Mouse (Mus musculus) embryonic facial prominence, embryonic 12.5 days (tissue): ENCODE measurements around the gene Pigc. TPM values are rescaled to one million over a fixed set of nuclear protein-coding genes. Genes with fewer than 3 reads are reported as not detected.

Experiments used
- ATAC-seq: fragments of 200-750 bp; cut with Nextera tagmentation; 2 replicates; pipeline ENCODE4 v1.8.0; 2017; ENCODE audit not compliant: insufficient number of reproducible peaks, insufficient read depth, low FRiP score, low TSS enrichment
- H3K27ac ChIP-seq: fragments of 300-500 bp; sonication (generic); 2 replicates; pipeline ENCODE4 v1.5.1; 2016; ENCODE audit warnings: mild to moderate bottlenecking
- H3K27me3 ChIP-seq: fragments of 300-500 bp; sonication (generic); 2 replicates; pipeline ENCODE4 v1.6.1; 2016; ENCODE audit warnings: mild to moderate bottlenecking, moderate library complexity
- H3K36me3 ChIP-seq: fragments of 300-500 bp; sonication (generic); 2 replicates; pipeline ENCODE4 v1.6.1; 2016; ENCODE audit warnings: mild to moderate bottlenecking
- H3K4me1 ChIP-seq: fragments of 300-500 bp; sonication (generic); 2 replicates; pipeline ENCODE4 v1.6.1; 2016
- H3K4me2 ChIP-seq: fragments of 300-500 bp; sonication (generic); replicated peaks from 2 replicates; pipeline ENCODE4 v1.6.1; 2016; ENCODE audit warnings: mild to moderate bottlenecking, moderate library complexity
- H3K4me3 ChIP-seq: fragments of 300-500 bp; sonication (generic); 2 replicates; pipeline ENCODE4 v1.5.1; 2016; ENCODE audit warnings: mild to moderate bottlenecking
- H3K9ac ChIP-seq: fragments of 300-500 bp; sonication (generic); 2 replicates; pipeline ENCODE4 v1.6.1; 2016; ENCODE audit warnings: mild to moderate bottlenecking, moderate library complexity
- H3K9me3 ChIP-seq: fragments of 300-500 bp; sonication (generic); 2 replicates; pipeline ENCODE4 v1.6.1; 2016; ENCODE audit warnings: mild to moderate bottlenecking, moderate library complexity
- WGBS: fragments of 180-500 bp; shearing (Covaris S2); methylation state at CpG from one replicate; pipeline ENCODE4 v1.1.7; 2016; 5-methylcytosine and 5-hydroxymethylcytosine counted together
- polyA plus RNA-seq: library from polyadenylated mRNA; unstranded; fragments of >200 nt; fragmentation: Nextera tagmentation; extraction: Ambion mirVana; gene quantifications from 2 replicates; pipeline ENCODE4 v1.2.1, GENCODE M21; 2016

Pigc gene
- polyA plus RNA-seq, 1 experiment from 2014 or later: 48.3 TPM

DNA sequence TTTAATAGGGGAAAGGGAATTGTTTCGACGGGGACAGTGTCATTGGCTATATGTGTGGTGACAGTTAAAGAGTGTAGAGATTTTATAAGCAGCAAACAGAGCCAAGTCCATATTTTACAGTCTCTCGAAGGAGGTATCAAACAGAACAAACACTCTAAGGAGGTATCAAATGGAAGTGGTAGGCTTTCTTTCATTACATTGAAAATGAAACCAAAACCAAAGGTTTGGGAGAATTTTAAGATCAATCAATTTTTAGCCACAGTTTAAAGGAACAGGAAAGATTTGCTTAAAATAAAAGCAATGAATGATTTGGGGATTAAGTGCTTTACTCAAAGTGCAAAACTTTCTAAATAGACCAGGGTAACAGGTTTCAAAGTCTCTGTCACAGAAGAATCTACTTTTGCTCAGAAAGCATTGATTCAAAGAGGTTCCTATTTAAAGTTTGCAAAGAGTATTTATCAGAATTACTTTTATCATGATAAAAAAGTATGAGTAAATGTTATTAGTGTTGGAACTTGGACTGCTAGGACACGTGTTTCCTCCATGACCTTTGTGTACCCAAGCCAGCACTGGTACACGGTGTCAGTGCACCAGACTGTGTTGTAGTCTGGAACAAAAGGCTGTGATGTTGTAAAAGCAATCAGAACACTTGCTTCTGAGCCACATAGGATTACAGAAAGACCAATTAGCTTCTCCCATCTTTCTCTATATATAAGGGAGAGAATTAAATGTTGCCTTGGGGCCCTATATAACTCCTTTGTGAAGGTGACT lies 17.8 kb upstream of the Pigc start:
- no peak overlapping the region for H3K27ac ChIP-seq
- H3K9me3 ChIP-seq: no peaks in the 10 kb centered on the region
- no peaks in the 10 kb centered on the region for H3K27me3 ChIP-seq
- no peaks in the 10 kb centered on the region for H3K36me3 ChIP-seq
- WGBS: 76% methylated on average over 5 of the region's 5 CpGs
- no peak overlapping the region for H3K4me3 ChIP-seq
- H3K9ac ChIP-seq: no peak overlapping the region
- no peaks in the 10 kb centered on the region for H3K4me1 ChIP-seq
- ATAC-seq: no peak
- no peak overlapping the region for H3K4me2 ChIP-seq

DNA sequence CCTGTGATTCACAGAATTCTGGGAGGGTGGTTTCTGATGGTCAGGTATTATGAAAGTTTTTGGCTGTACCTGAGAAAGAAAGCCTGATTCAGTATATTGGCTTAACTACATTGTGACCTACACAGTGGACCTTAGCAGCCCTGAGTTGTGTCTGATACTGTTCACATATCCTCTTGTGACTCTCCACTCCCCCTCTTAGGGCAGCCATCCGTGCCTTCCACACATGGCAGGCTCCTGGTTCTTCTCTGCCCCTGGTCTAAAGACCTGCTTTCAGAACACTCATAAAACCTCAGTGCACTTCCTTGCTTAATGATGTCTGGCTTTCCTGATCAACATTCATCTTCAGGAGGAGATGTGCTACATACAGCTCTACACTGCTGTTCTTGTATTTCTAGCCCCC lies 16.4 kb upstream of the Pigc start:
- Histone ChIP-seq H3K4me3 (no peak overlapping the region), H3K9ac (no peak overlapping the region), H3K4me2 (no peak overlapping the region), H3K27me3 (no peaks in the 10 kb centered on the region), H3K9me3 (no peaks in the 10 kb centered on the region), H3K27ac (no peak overlapping the region), H3K4me1 (no peaks in the 10 kb centered on the region), H3K36me3 (no peaks in the 10 kb centered on the region)
- WGBS: 59% methylated on average over 1 of the region's 1 CpGs
- ATAC-seq: no peak

DNA sequence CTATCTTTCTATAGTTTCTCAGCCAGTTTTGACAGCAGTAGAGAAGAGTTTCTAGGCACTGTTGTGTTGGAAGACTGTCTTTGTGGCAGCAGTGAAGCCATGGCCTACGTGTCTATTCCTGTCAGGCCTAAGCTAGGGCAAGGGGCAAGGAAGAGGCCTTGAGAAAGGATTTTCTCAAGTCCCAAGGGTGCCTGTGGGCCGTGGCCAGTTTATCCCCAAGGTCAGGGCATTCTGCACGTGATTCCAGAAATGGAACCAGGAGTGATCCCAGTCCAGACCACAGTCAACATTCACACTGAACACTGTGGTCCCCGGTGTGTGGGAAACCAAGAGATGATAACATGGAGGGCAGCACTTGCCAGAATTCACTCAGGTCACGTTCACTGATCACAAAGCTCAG lies 13.1 kb upstream of the Pigc start:
- no peak overlapping the region for H3K9ac ChIP-seq
- no peaks in the 10 kb centered on the region for H3K36me3 ChIP-seq
- no peak overlapping the region for H3K4me3 ChIP-seq
- no peaks in the 10 kb centered on the region for H3K27me3 ChIP-seq
- ATAC-seq: no peak
- 60% methylated on average over 5 of the region's 5 CpGs for WGBS
- no peak overlapping the region for H3K27ac ChIP-seq
- no peak overlapping the region for H3K4me2 ChIP-seq
- H3K9me3 ChIP-seq: no peaks in the 10 kb centered on the region
- no peaks in the 10 kb centered on the region for H3K4me1 ChIP-seq

DNA sequence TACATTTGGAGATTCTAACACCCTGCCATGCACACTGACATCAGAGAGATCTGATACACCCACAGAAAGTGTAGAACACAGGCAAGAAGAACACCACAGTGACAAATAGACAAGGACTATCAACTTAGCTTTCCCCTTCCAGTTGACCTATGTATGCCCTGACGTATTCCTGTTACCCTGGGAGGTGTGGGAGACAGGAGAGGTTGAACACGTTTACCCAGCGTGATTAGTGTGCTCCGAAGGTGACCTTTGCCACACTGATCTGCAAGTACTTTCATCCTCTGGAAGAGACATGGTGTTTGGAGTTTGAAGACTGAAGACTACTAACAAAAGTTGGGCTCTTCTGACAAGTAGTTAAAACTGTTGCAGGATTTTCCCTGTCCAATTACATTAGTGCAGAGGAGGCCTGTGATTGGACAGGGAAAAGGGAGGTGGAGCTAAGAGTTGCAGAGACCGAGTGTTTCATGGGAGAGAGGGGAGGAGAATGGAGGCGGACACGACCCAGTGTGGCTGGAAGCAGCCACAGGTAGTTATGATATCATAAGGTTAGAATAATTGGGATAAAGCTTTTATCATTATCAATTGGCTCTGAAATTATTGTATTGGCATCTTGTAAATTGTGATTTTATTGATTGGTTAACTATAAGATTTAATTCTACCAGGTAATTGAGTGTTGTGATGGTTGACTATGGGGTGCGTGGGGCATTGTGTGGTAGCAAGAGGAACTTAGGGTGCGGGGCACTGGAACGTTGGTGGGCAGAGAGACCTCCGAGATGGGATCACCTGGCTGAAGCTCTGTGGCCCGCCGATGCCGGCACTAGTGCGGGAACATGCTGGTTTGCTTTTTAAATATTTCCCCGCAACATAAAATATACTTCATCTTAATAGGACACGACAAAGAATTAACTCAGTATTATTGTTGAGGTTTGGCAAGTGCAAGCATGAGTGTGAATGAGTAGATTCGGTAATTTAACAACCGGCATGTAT lies 10.7 kb upstream of the Pigc start:
- no peaks in the 10 kb centered on the region for H3K4me1 ChIP-seq
- no peak for ATAC-seq
- WGBS: 82% methylated on average over 19 of the region's 19 CpGs
- H3K27ac ChIP-seq: no peak overlapping the region
- no peaks in the 10 kb centered on the region for H3K27me3 ChIP-seq
- H3K4me3 ChIP-seq: no peak overlapping the region
- no peak overlapping the region for H3K4me2 ChIP-seq
- no peak overlapping the region for H3K9ac ChIP-seq
- no peaks in the 10 kb centered on the region for H3K36me3 ChIP-seq
- no peaks in the 10 kb centered on the region for H3K9me3 ChIP-seq

DNA sequence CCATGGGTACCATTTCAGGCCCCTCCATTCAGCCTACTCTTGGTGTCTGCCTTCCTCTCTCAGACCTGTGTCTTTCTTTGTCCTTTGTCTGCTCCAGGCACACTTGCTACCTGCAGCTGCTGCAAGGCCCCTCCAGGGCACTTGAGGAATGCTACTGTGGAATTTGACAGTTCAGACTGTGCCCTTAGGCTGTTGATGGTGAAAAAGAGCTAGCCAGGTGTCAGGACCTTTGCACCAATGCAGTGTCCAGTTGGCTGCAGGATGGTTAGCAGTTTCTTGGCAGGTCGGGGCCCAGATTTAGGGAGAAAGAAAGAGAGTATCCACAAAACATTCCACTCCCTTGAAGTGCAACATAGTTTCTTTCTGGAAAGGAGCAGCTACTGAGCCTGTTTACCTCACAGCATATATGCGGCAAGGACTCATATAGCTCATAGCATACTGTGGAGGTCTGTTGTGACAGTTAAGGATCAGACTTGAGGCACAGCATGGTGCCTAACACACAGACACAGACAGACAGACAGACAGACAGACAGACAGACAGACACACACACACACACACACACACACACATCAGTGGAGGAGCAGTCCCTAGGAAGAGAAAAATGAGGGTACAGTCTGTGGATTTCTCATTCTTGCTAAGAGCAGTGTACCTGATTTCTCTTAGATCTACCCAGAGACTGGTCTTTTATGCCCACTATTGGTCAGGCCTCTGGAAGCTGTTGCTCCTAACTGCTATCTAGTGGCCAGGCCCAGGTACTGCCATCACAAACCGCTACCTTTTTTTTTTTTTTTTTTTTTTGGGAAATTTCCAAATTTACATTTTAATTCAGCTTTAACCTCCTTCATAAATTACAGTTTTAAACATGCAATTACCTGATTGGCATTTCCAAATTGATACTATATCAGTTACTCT lies 6.3 kb upstream of the Pigc start:
- no peak overlapping the region for H3K4me2 ChIP-seq
- H3K27me3 ChIP-seq: no peaks in the 10 kb centered on the region
- WGBS: 39% methylated on average over 3 of the region's 3 CpGs
- H3K9me3 ChIP-seq: no peaks in the 10 kb centered on the region
- ATAC-seq: 0 out of 2 replicates have a peak, but pooled peaks have one; percentile 68
- no peak overlapping the region for H3K9ac ChIP-seq
- H3K36me3 ChIP-seq: no peaks in the 10 kb centered on the region
- H3K4me1 ChIP-seq: no peaks in the 10 kb centered on the region
- no peak overlapping the region for H3K4me3 ChIP-seq
- no peak overlapping the region; the same call in 1 of the 2 replicates for H3K27ac ChIP-seq

DNA sequence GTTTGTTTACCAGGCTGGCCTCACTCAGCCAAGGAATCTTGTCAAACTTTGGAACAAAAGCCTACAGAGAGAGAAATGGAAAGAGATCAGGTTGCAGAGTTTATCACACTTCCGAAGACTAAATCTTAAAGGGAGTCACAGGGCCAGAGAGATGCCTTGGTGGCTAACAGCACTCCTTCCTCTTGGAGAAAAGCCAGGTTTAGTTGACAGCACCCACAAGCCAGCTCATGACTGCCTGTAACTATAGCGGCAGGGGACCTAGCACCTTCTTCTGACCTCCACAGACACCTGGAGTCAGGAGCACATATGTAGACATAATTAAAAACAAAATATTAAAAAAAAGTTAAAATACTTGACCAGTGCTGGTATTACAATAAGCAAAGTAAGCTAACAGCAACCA lies 1.1 kb upstream of the Pigc start:
- no peak for ATAC-seq
- Histone ChIP-seq H3K4me2 (no peak overlapping the region), H3K36me3 (peaks cover 8% of the 10 kb centered on the region; the same call in 1 of the 2 replicates), H3K9me3 (no peaks in the 10 kb centered on the region), H3K27me3 (no peaks in the 10 kb centered on the region), H3K4me1 (peaks cover 14% of the 10 kb centered on the region; the same call in 1 of the 2 replicates), H3K27ac (no peak overlapping the region), H3K4me3 (no peak overlapping the region), H3K9ac (no peak overlapping the region)
- 77% methylated on average over 2 of the region's 2 CpGs for WGBS

DNA sequence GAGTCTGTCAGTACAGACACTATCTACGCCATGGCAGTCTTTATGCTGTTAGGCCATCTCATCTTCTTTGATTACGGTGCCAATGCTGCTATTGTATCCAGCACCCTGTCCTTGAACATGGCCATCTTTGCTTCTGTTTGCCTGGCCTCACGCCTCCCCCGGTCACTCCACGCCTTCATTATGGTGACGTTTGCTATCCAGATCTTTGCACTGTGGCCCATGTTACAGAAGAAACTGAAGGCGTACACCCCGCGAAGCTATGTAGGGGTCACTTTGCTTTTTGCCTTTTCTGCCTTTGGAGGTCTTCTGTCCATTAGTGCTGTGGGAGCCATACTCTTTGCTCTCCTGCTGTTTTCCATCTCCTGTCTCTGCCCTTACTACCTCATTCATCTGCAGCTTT lies 1.9 kb downstream of the Pigc start:
- 96% methylated on average over 9 of the region's 9 CpGs for WGBS
- no peaks in the 10 kb centered on the region for H3K9me3 ChIP-seq
- no peak overlapping the region for H3K9ac ChIP-seq
- H3K4me1 ChIP-seq: peaks cover 25% of the 10 kb centered on the region; the same call in 1 of the 2 replicates
- H3K27me3 ChIP-seq: no peaks in the 10 kb centered on the region
- H3K4me2 ChIP-seq: no peak overlapping the region
- peaks cover 8% of the 10 kb centered on the region; the same call in 1 of the 2 replicates for H3K36me3 ChIP-seq
- ATAC-seq: no peak
- no peak overlapping the region for H3K27ac ChIP-seq
- no peak overlapping the region for H3K4me3 ChIP-seq

DNA sequence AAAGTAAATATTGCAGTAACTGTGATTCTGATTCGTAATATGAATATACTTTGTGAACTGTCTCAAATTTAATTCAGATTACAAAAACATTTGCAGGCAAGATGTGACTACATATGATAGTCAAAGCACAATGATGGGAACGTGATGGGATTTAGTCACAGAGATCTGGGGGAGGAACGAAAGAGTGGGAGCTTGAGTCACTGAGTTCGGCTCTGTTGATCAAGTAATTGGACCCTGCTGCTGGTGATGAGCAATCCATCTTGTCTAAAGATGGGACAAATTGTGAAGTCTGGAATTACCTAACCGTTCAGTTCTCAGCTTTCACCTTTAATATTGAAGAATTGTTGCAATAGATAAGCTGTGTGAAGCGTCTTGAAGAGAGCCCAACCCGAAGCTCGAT lies 3.2 kb downstream of the Pigc start:
- WGBS: 86% methylated on average over 8 of the region's 8 CpGs
- Histone ChIP-seq H3K4me2 (no peak overlapping the region), H3K4me3 (no peak overlapping the region), H3K27me3 (no peaks in the 10 kb centered on the region), H3K27ac (no peak overlapping the region), H3K4me1 (peaks cover 34% of the 10 kb centered on the region; the same call in 1 of the 2 replicates), H3K36me3 (peaks cover 8% of the 10 kb centered on the region; the same call in 1 of the 2 replicates), H3K9me3 (no peaks in the 10 kb centered on the region), H3K9ac (no peak overlapping the region)
- no peak for ATAC-seq

DNA sequence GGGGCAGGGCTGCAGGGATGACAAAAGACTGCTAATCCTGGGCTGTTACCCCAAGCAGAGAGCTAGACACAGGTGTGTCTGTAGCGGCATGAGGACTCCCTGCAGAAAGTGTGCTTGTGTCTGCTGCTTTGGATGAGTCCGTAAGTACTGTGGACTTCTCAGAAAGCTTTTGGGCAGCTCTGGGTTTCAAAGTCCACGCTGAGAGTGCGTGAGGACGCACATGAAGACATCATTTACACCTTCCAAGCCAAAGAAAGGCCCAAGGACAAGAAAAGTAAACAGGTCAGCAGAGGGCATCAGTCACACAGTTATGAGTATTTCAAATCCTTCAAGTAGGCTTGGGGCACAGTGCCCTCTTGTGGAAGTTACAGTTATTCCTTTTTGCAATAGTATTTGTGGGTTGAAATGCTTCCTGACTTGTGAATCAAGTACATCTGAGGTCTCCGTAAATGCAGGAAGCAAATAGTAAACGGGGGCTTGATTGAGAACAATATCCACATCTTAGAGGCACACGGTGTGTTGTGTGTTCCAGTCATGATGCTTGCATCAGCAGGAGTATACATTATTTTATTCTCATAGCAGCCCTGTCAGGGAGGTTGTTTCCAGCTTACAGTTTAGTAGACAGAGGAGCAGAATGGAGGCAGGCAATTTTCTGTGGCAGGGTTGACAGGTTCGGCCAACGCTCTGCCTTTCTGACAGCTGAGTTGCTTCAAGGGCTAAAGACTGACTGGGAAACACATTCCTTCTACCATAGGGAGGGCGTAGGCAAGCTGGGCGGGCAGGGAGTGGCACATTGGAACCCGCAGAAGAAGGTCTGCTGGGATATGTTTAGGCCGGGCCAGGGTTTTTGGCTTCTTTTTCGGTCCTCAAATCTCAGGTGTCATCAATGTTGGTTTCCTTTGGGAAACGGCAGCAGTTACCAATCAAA lies 7.5 kb downstream of the Pigc start:
- Histone ChIP-seq H3K27ac (peak overlapping the region; percentile 74), H3K4me2 (no peak overlapping the region), H3K36me3 (no peaks in the 10 kb centered on the region), H3K4me1 (peaks cover 37% of the 10 kb centered on the region; the same call in 1 of the 2 replicates), H3K4me3 (no peak overlapping the region), H3K27me3 (no peaks in the 10 kb centered on the region), H3K9me3 (no peaks in the 10 kb centered on the region), H3K9ac (0 out of 2 replicates have a peak overlapping the region, but pooled peaks have one; percentile 5)
- ATAC-seq: no peak
- 38% methylated on average over 16 of the region's 16 CpGs for WGBS

DNA sequence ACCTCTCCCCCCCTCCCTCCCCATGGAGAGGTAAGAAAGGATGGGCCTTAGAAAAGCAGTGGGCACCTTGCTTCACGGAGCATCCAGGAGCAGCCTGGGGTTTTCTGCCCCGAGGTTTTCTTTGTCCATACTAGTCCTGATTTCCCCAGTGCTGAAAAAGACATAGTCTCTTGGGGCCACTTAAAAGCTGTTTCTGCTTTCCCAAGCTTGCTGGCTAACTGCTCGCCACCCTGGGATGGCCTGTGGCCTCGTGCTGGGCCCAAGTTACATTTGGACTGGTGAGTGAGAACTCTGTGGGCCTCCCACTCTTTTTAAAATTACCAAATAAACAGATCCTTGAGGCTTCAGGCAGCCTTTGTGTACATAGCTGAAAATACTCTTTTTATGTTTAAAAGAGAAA lies 8.3 kb downstream of the Pigc start:
- H3K9ac ChIP-seq: no peak overlapping the region
- no peaks in the 10 kb centered on the region for H3K27me3 ChIP-seq
- peaks cover 37% of the 10 kb centered on the region; the same call in 1 of the 2 replicates for H3K4me1 ChIP-seq
- H3K4me3 ChIP-seq: no peak overlapping the region
- no peak for ATAC-seq
- 41% methylated on average over 4 of the region's 4 CpGs for WGBS
- H3K4me2 ChIP-seq: no peak overlapping the region
- no peaks in the 10 kb centered on the region for H3K36me3 ChIP-seq
- no peaks in the 10 kb centered on the region for H3K9me3 ChIP-seq
- H3K27ac ChIP-seq: peak overlapping the region; percentile 74
